Mouse (Mus musculus) olfactory bulb, adult 2 months (tissue): ENCODE results near the gene Serpinf1.

Experiments used
- CTCF ChIP-seq: fragments of 200-500 bp; IDR thresholded peaks from 2 replicates; pipeline ENCODE4 v1.5.1; 2012; ENCODE audit warnings: low read depth, mild to moderate bottlenecking, low read length, moderate library complexity; ENCODE audit not compliant: insufficient read depth
- POLR2A ChIP-seq: fragments of 200-500 bp; IDR thresholded peaks from 2 replicates; pipeline ENCODE4 v1.6.1; 2012; ENCODE audit warnings: mild to moderate bottlenecking, low read depth, low read length, moderate library complexity; ENCODE audit not compliant: insufficient read depth

DNA sequence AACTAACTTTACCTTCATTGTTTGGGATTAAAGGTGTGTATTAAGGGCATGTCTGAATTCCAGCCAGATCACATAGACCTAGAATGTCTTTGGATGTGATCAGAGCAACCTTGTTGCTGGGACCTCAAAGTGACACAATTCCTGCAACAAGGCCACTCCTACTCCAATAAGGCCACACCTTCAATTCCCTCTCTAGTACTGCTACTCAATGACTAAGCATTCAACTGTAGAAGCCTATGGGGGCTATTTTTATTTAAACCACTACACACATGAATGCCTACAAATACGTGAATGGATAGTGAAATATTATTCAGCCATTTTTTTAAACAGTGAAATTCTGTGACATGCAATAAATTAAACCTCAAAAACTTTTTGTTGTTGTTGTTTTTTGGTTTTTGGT lies 45.4 kb downstream of the Serpinf1 start:
- TF ChIP-seq POLR2A (no peak), CTCF (no peak)
